Mouse (Mus musculus): ENCODE measurements around the gene Tm9sf3. TPM values are rescaled to one million over a fixed set of nuclear protein-coding genes. Genes with fewer than 3 reads are reported as not detected.
"Not testable (repeated sequence)": the region's sequence is repeated elsewhere in the genome, so short reads cannot be mapped to it uniquely, and the experiment has no call there.

The Tm9sf3 gene
- 128 and 148 TPM in 2 replicates for total RNA-seq (2014; rRNA removed)
- polyA plus RNA-seq (2015; fragmentation: Nextera tagmentation; extraction: Ambion mirVana), result 57.8 and 63.2 TPM in 2 replicates

DNA sequence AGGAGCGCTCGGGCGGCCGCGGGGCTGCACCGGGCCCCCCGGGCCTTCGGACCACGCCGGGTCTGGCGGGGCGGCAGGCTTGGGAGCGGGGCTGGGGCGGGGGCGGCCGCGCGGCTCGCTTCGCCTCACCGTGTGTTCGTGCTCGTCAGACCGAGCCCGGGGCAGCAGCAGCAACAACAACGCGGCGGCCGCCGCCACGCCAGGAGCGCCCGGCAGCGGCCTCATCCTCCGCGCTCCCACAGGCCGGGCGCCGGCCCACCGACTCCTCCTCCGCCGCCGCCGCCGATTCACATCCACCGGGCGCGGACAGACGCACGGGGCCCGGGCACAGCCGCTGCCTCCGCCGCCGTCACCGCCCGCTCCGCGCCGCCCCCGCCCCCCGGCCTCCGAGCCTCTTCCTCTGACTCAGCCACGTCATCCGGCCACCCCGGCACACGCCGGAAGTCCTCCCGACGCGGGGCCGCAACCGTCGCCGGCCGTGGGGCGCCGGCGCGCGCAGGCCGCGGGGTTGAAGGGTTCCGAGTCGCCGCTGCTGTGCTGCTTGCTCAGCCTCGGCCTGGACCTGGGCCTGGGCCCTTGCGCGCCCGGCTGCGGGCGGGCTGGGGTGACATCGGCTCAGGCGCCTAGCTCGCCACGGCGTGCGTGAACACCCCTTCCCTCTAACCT lies at the start of gene Tm9sf3:
Gene Tm9sf3, minus strand, starts transcription at position 368 of the 666 bp plus-strand sequence.
- TF ChIP-seq CTCF (IDR thresholded peaks at IDR 0.05), result no peak
- ATAC-seq (ENCODE audit: low FRiP score), result peak; percentile 94
- DNase-seq (ENCODE audit: low spot score), result peak; percentile 91
- H3K4me1 ChIP-seq (ENCODE audit: insufficient read depth, low read length), result no peaks in the 10 kb centered on the region
- H3K27ac ChIP-seq (ENCODE audit: low read depth, low read length), result peak within 1 kb of the TSS; percentile 95
- under 1% methylated on average over 33 of the region's 98 CpGs for WGBS
- no peaks in the 10 kb centered on the region for H3K36me3 ChIP-seq (ENCODE audit: insufficient read depth, low read length)
- H3K27me3 ChIP-seq (ENCODE audit: insufficient read depth, low read length), result no peaks in the 10 kb centered on the region
- H3K9me3 ChIP-seq (ENCODE audit: low read length), result no peaks in the 10 kb centered on the region
- peak within 1 kb of the TSS; percentile 75 for H3K4me2 ChIP-seq (ENCODE audit: low read depth, low read length, poor library complexity, severe bottlenecking)
- H3K4me3 ChIP-seq (ENCODE audit: low read depth, low read length), result peak within 1 kb of the TSS; percentile 94
- peak within 1 kb of the TSS; percentile 90 for H3K9ac ChIP-seq (replicated peaks; ENCODE audit: low read length, poor library complexity, severe bottlenecking)

GRCm38 (mm10) chr19:41312587-41312986 lies 48.8 kb upstream of the Tm9sf3 start:
- H3K4me3 ChIP-seq (ENCODE audit: low read depth, low read length); H3K4me2 ChIP-seq (ENCODE audit: low read depth, low read length, poor library complexity, severe bottlenecking); H3K27me3 ChIP-seq (ENCODE audit: insufficient read depth, low read length); H3K36me3 ChIP-seq (ENCODE audit: insufficient read depth, low read length); H3K9ac ChIP-seq (replicated peaks; ENCODE audit: low read length, poor library complexity, severe bottlenecking); ATAC-seq (ENCODE audit: low FRiP score); DNase-seq (ENCODE audit: low spot score); H3K9me3 ChIP-seq (ENCODE audit: low read length); H3K27ac ChIP-seq (ENCODE audit: low read depth, low read length); H3K4me1 ChIP-seq (ENCODE audit: insufficient read depth, low read length): not testable (repeated sequence)
- 91% methylated on average over 8 of the region's 8 CpGs for WGBS

- H3K4me1 ChIP-seq (ENCODE audit: insufficient read depth, low read length), result no peaks in the 10 kb centered on the region
- H3K9ac ChIP-seq (replicated peaks; ENCODE audit: low read length, poor library complexity, severe bottlenecking), result no peak overlapping the region
- no peaks in the 10 kb centered on the region for H3K27me3 ChIP-seq (ENCODE audit: insufficient read depth, low read length)
- no peak for ATAC-seq (ENCODE audit: low FRiP score)
- no peak for DNase-seq (ENCODE audit: low spot score)
- H3K4me3 ChIP-seq (ENCODE audit: low read depth, low read length), result no peak overlapping the region
- no peaks in the 10 kb centered on the region for H3K36me3 ChIP-seq (ENCODE audit: insufficient read depth, low read length)
- no peaks in the 10 kb centered on the region for H3K9me3 ChIP-seq (ENCODE audit: low read length)
- H3K4me2 ChIP-seq (ENCODE audit: low read depth, low read length, poor library complexity, severe bottlenecking), result no peak overlapping the region
- H3K27ac ChIP-seq (ENCODE audit: low read depth, low read length), result no peak overlapping the region
- WGBS, result 84% methylated on average over 4 of the region's 4 CpGs
- TF ChIP-seq CTCF (IDR thresholded peaks at IDR 0.05), result no peak
Measured at GRCm38 (mm10) chr19:41312027-41312426, 48.2 kb upstream of the Tm9sf3 start.

DNA sequence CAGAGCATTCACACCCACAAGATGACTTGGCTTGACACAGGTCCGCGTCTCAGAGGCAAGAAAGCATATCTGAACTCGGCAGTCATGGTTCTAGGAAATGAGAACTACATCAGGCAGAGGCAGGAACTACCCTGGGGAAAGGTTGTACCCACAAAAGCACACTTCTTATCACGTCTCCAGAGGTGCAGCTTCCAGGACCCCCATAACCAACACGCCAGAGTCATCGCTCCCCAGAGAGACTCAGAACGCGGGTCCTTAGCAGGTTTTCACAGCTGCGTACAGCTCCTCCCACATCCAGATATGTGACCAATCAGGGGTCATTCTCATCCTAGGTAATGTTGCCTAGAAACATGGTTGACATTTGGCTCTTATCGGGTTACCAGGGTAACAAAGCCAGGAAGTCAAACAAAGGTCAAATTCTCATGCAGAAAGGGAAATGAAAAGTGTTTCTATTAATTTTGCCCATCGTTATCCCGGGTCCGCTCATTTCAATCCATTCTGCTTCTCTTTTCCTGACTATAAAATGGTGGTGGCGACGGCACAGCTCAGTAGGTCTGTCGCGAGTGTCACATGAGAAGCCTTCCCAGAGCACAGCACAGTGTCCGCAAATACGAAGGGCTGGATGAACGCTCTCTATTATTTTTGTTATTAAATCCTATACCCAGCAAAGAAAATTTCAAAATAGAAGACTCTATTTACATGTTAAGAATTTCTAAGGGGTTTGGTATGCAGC lies 47.3 kb upstream of the Tm9sf3 start:
- ATAC-seq (ENCODE audit: low FRiP score) (peak; percentile 88), DNase-seq (ENCODE audit: low spot score) (peak; percentile 75)
- Histone ChIP-seq H3K27me3 (ENCODE audit: insufficient read depth, low read length) (no peaks in the 10 kb centered on the region), H3K4me1 (ENCODE audit: insufficient read depth, low read length) (no peaks in the 10 kb centered on the region), H3K27ac (ENCODE audit: low read depth, low read length) (peak overlapping the region; percentile 59; the same call in 1 of the 2 replicates), H3K4me3 (ENCODE audit: low read depth, low read length) (peak overlapping the region; percentile 36), H3K9me3 (ENCODE audit: low read length) (no peaks in the 10 kb centered on the region), H3K36me3 (ENCODE audit: insufficient read depth, low read length) (no peaks in the 10 kb centered on the region), H3K4me2 (ENCODE audit: low read depth, low read length, poor library complexity, severe bottlenecking) (peak overlapping the region; percentile 54), H3K9ac (replicated peaks; ENCODE audit: low read length, poor library complexity, severe bottlenecking) (peak overlapping the region; percentile 44; the same call in 1 of the 2 replicates)
- no peak for TF ChIP-seq CTCF (IDR thresholded peaks at IDR 0.05)
- 29% methylated on average over 20 of the region's 20 CpGs for WGBS

GRCm38 (mm10) chr19:41303933-41304332 lies 40.1 kb upstream of the Tm9sf3 start:
- H3K4me3 ChIP-seq (ENCODE audit: low read depth, low read length), result no peak overlapping the region
- H3K27ac ChIP-seq (ENCODE audit: low read depth, low read length), result no peak overlapping the region
- H3K4me1 ChIP-seq (ENCODE audit: insufficient read depth, low read length), result no peaks in the 10 kb centered on the region
- TF ChIP-seq CTCF (IDR thresholded peaks at IDR 0.05), result no peak
- DNase-seq (ENCODE audit: low spot score) (no peak), ATAC-seq (ENCODE audit: low FRiP score) (no peak)
- no peaks in the 10 kb centered on the region for H3K36me3 ChIP-seq (ENCODE audit: insufficient read depth, low read length)
- no peaks in the 10 kb centered on the region for H3K27me3 ChIP-seq (ENCODE audit: insufficient read depth, low read length)
- 81% methylated on average over 3 of the region's 3 CpGs for WGBS
- H3K9me3 ChIP-seq (ENCODE audit: low read length), result no peaks in the 10 kb centered on the region
- no peak overlapping the region for H3K4me2 ChIP-seq (ENCODE audit: low read depth, low read length, poor library complexity, severe bottlenecking)
- H3K9ac ChIP-seq (replicated peaks; ENCODE audit: low read length, poor library complexity, severe bottlenecking), result no peak overlapping the region

DNA sequence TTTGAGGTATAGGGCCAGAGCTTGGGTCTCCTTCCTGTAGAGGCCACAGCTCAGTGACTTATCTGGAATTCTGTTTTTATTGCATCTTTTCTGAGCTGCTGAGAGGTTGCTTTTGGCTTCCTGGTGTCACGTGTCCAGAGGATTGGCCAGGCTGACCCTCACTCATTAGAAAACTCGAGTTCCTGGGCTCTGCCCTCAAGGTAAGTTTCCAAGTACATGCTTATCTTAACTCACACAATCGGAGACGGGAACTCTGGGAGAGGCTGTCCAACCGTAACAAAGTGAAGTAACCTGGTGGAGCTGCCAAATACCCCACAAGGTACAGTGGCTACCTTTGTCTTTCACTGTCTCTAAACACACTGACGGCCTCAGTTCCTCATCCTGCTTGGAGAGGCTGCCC lies 39.6 kb upstream of the Tm9sf3 start:
- H3K9ac ChIP-seq (replicated peaks; ENCODE audit: low read length, poor library complexity, severe bottlenecking), result no peak overlapping the region
- WGBS, result 84% methylated on average over 6 of the region's 6 CpGs
- H3K4me3 ChIP-seq (ENCODE audit: low read depth, low read length), result no peak overlapping the region
- ATAC-seq (ENCODE audit: low FRiP score) (no peak), DNase-seq (ENCODE audit: low spot score) (no peak)
- no peak overlapping the region for H3K27ac ChIP-seq (ENCODE audit: low read depth, low read length)
- TF ChIP-seq CTCF (IDR thresholded peaks at IDR 0.05), result no peak
- no peaks in the 10 kb centered on the region for H3K9me3 ChIP-seq (ENCODE audit: low read length)
- no peaks in the 10 kb centered on the region for H3K27me3 ChIP-seq (ENCODE audit: insufficient read depth, low read length)
- H3K4me2 ChIP-seq (ENCODE audit: low read depth, low read length, poor library complexity, severe bottlenecking), result no peak overlapping the region
- H3K4me1 ChIP-seq (ENCODE audit: insufficient read depth, low read length), result no peaks in the 10 kb centered on the region
- no peaks in the 10 kb centered on the region for H3K36me3 ChIP-seq (ENCODE audit: insufficient read depth, low read length)
